Mouse (Mus musculus) ES-E14 (cell line): ENCODE results near the gene Kras. TPM values are rescaled to one million over a fixed set of nuclear protein-coding genes. Genes with fewer than 3 reads are reported as not detected.

Experiments
- DNase-seq: peaks from one replicate; pipeline ENCODE4 v3.0.0-alpha.2; 2013; ENCODE audit warnings: low read depth, low spot score
- H3K27ac ChIP-seq: 2 replicates; pipeline ENCODE4 v1.5.1; 2012; ENCODE audit warnings: low read depth, mild to moderate bottlenecking, low read length, moderate library complexity, mixed read lengths; ENCODE audit not compliant: poor library complexity, insufficient read depth, severe bottlenecking
- H3K36me3 ChIP-seq: 2 replicates; pipeline ENCODE4 v1.6.1; 2012; ENCODE audit warnings: mild to moderate bottlenecking, low read length, moderate library complexity, mixed read lengths; ENCODE audit not compliant: control insufficient read depth, poor library complexity, insufficient read depth, severe bottlenecking
- H3K4me1 ChIP-seq, 2 experiments: fragments of 150-350 bp in 1 of 2; sonication (generic) in 1 of 2; 2 replicates each; pipeline ENCODE4 v1.6.1; 2012; ENCODE audit warnings: low read length in 2 of 2, mild to moderate bottlenecking in 1 of 2, mixed read lengths in 1 of 2; ENCODE audit not compliant: control insufficient read depth in 2 of 2, insufficient read depth in 2 of 2, poor library complexity in 1 of 2
- H3K4me3 ChIP-seq, 2 experiments: fragments of 150-350 bp in 1 of 2; sonication (generic) in 1 of 2; 2 replicates each; pipeline ENCODE4 v1.5.1; 2012; ENCODE audit warnings: low read length in 2 of 2, low read depth in 1 of 2, mild to moderate bottlenecking in 1 of 2, mixed read lengths in 1 of 2; ENCODE audit not compliant: insufficient read depth in 1 of 2, poor library complexity in 1 of 2, severe bottlenecking in 1 of 2
- H3K9ac ChIP-seq: 2 replicates; pipeline ENCODE4 v1.6.1; 2012; ENCODE audit warnings: low read depth, mild to moderate bottlenecking, low read length, mixed read lengths; ENCODE audit not compliant: poor library complexity, insufficient read depth, severe bottlenecking
- H3K9me3 ChIP-seq: fragments of 150-350 bp; sonication (generic); 2 replicates; pipeline ENCODE4 v1.6.1; 2012; ENCODE audit warnings: low read depth, mild to moderate bottlenecking, low read length; ENCODE audit not compliant: control insufficient read depth, insufficient read depth
- CHD2 ChIP-seq: IDR thresholded peaks from 2 replicates; pipeline ENCODE4 v1.6.1; 2014; ENCODE audit warnings: mild to moderate bottlenecking, low read depth, low read length, inconsistent platforms
- HCFC1 ChIP-seq: IDR thresholded peaks from 2 replicates; pipeline ENCODE4 v1.6.1; 2012; ENCODE audit warnings: low read length, inconsistent platforms, borderline replicate concordance; ENCODE audit not compliant: insufficient read depth
- MAFK ChIP-seq: IDR thresholded peaks from 2 replicates; pipeline ENCODE4 v1.6.1; 2014; ENCODE audit warnings: mild to moderate bottlenecking, low read depth, low read length, inconsistent platforms; ENCODE audit not compliant: insufficient read depth
- ZC3H11A ChIP-seq: IDR thresholded peaks from 2 replicates; pipeline ENCODE4 v1.6.1; 2012; ENCODE audit warnings: low read depth, mild to moderate bottlenecking, inconsistent platforms, low read length, borderline replicate concordance
- ZNF384 ChIP-seq: IDR thresholded peaks from 2 replicates; pipeline ENCODE4 v1.6.1; 2012; ENCODE audit warnings: low read depth, low read length, inconsistent platforms
- in situ Hi-C, 2 experiments: fragments of 600-800 bp; cut with MboI; formaldehyde crosslinking; loops; one replicate each; pipeline ENCODE4 v1.15.1; 2025; ENCODE audit warnings: low sequenced_read_pairs in 2 of 2, inconsistent platforms in 1 of 2; ENCODE audit not compliant: unreplicated experiment in 2 of 2
- total RNA-seq: library from RNA; depleted of rRNA; stranded (reverse); fragments of 300-350 nt; gene quantifications from 2 replicates; pipeline ENCODE4 v1.2.3, GENCODE M21; 2012

Kras gene
- total RNA-seq, 1 experiment, result 32.0 TPM

- Histone ChIP-seq H3K36me3 (no peaks in the 10 kb centered on the region), H3K9ac (no peak overlapping the region), H3K4me1 (peaks cover 3 to 12% of the 10 kb centered on the region in 2 experiments; a peak in 2 of 4 replicates), H3K4me3 (no peak overlapping the region), H3K9me3 (no peaks in the 10 kb centered on the region), H3K27ac (no peak overlapping the region)
- no peak for DNase-seq
- TF ChIP-seq ZNF384, result no peak
- no peak for TF ChIP-seq ZC3H11A
- no peak for TF ChIP-seq MAFK
- no peak for TF ChIP-seq HCFC1
- TF ChIP-seq CHD2, result no peak
- in situ Hi-C loops, result loop anchor here in 1 of 2 experiments (10.0 kb wide), 1 partner anchor 89 kb away; no protein-coding TSS in a partner anchor
These were observed 6.1 kb upstream of the Kras start for GRCm38 (mm10) chr6:145255952-145256700.

DNA sequence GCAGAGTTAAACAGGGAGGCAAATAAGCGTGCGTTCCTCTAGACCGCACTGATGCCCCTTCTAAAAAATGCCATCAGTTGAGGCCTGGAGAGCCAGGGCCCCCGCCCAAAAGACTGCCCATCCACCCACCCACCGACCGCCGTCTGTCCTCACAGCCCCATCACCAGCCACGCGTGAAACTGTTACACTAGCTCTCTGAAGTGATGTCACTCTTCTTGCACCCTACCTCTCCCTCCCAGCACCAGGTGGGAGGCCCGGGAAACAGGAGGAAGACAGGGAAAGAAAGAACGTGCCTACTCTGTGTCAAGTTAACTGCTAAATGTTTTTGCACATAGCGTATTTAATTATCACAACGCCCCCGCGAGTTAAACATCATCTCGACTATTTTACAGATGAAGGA lies 781 bp upstream of the Kras start:
- peaks cover 2% of the 10 kb centered on the region for H3K36me3 ChIP-seq
- no peak for DNase-seq
- no peak overlapping the region for H3K27ac ChIP-seq
- H3K4me3 ChIP-seq, result peak overlapping the region; percentile 89 to 99
- H3K9ac ChIP-seq, result peak overlapping the region; percentile 77
- in situ Hi-C loops, result loop anchor here in 1 of 2 experiments (10.0 kb wide), 1 partner anchor 94 kb away; no protein-coding TSS in a partner anchor
- H3K4me1 ChIP-seq, result peaks cover 0 to 2% of the 10 kb centered on the region in 2 experiments; a peak in 1 of 4 replicates
- no peaks in the 10 kb centered on the region for H3K9me3 ChIP-seq
- no peak for TF ChIP-seq ZC3H11A
- no peak for TF ChIP-seq MAFK
- no peak for TF ChIP-seq HCFC1
- no peak for TF ChIP-seq CHD2
- no peak for TF ChIP-seq ZNF384

DNA sequence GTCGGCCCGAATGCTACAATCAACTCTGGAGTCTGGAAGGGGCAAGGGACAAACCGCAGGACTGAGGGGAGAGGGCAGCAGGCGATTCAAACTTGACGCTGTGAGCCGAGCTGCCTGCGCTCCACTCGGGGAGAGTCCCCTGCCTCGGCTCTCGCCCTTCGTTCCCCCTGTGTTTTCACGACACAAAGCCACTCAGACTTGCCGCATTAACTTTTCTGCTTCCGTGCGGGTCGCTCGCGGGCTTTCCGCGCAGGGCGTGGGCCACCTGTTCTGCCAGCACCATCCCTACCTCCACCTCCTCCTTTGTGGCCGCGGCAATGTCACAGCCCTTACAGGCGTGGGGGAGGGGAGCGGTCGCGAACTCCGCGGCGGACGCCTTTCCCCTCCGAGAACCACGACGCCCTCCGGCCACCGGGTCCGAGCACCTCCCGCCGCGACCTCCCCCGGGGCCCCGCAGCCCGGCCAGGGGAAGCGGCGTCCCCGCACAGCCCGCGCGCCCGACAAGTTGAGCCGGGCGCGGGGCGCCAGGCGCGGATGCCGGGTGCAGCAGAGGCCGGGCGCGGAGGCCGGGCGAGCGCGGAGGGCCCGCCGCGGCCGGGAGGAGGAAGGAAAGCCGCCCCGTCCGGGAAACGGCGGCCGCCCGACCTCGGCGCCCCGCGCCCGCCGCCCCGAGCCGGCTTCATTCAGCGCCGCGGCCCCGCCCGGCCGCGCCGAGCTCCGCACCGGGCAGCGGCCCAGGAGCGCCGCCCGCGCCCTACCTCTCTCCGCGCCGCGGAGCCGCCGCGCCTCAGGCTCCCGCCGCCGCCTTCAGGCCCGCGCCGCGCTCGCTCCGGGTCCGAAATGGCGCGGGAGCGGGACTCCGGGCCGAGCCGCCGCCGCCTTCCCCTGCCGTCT lies 501 bp downstream of the Kras start:
- no peaks in the 10 kb centered on the region for H3K9me3 ChIP-seq
- H3K27ac ChIP-seq, result peak overlapping the region; percentile 92
- H3K9ac ChIP-seq, result peak overlapping the region; percentile 99
- peak; percentile 25 for DNase-seq
- H3K4me1 ChIP-seq, result peaks cover 0 to 2% of the 10 kb centered on the region in 2 experiments; a peak in 1 of 4 replicates
- TF ChIP-seq MAFK (no peak), CHD2 (no peak), ZC3H11A (no peak), ZNF384 (no peak), HCFC1 (no peak)
- peak overlapping the region; percentile 95 to 99 for H3K4me3 ChIP-seq
- in situ Hi-C loops, result loop anchor here in 1 of 2 experiments (10.0 kb wide), 1 partner anchor 95 kb away; no protein-coding TSS in a partner anchor
- H3K36me3 ChIP-seq, result peaks cover 2% of the 10 kb centered on the region

- Histone ChIP-seq H3K4me3 (peak overlapping the region; percentile 11 to 41; a peak in 2 of 4 replicates), H3K27ac (no peak overlapping the region), H3K4me1 (peaks cover 0 to 2% of the 10 kb centered on the region in 2 experiments; a peak in 1 of 4 replicates), H3K36me3 (peaks cover 2% of the 10 kb centered on the region), H3K9me3 (no peaks in the 10 kb centered on the region), H3K9ac (peak overlapping the region; percentile 46)
- no peak for DNase-seq
- no peak for TF ChIP-seq HCFC1
- TF ChIP-seq ZC3H11A, result no peak
- TF ChIP-seq CHD2, result no peak
- no peak for TF ChIP-seq MAFK
- TF ChIP-seq ZNF384, result no peak
- in situ Hi-C loops, result no loop called here
These were observed 2.2 kb downstream of the Kras start for GRCm38 (mm10) chr6:145247886-145248285.
